Mouse (Mus musculus) layer of hippocampus, adult 9-10 months (tissue): ENCODE data around the gene Prss21.
"Not testable (repeated sequence)": the region's sequence is repeated elsewhere in the genome, so short reads cannot be mapped to it uniquely, and the experiment has no call there.

ENCODE experiments used
- DNase-seq: peaks from one replicate; pipeline ENCODE4 v3.0.0; 2022; ENCODE audit warnings: low spot score

Prss21 gene

DNA sequence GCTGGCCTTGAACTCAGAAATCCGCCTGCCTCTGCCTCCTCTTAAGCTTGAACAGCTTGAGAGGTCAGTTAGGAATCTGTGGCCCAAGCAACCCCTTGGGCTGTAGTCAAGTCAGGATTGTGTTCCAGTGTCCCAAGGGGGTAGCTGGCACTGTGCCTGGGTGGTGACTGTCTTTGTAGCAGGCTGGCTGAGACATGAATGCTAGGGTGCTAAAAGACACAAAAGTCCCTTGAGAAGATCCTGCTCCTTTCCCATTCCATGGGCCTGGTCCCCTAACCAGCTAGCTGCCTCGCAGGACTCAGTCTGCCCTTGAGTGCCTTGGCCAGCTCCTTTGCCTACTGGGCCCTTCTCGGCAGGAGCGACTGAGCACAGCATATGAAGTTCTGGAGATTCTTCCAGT is 4.9 kb upstream of the Prss21 start:
- no peak for DNase-seq

DNA sequence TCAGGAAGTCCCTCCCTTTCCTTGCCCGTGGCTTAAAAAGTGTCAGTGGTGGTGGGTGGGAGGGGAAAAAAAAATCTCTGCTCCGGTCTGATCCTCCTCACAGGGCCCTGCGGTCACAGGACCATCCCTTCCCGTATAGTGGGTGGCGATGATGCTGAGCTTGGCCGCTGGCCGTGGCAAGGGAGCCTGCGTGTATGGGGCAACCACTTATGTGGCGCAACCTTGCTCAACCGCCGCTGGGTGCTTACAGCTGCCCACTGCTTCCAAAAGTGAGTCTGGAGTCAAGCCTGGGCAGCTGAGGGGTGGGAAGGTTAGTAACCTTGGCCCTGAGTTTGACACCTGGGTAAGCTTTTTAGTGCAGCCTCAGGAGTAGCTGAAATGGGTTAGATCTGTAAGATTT is 657 bp downstream of the Prss21 start:
- DNase-seq, result no peak

DNA sequence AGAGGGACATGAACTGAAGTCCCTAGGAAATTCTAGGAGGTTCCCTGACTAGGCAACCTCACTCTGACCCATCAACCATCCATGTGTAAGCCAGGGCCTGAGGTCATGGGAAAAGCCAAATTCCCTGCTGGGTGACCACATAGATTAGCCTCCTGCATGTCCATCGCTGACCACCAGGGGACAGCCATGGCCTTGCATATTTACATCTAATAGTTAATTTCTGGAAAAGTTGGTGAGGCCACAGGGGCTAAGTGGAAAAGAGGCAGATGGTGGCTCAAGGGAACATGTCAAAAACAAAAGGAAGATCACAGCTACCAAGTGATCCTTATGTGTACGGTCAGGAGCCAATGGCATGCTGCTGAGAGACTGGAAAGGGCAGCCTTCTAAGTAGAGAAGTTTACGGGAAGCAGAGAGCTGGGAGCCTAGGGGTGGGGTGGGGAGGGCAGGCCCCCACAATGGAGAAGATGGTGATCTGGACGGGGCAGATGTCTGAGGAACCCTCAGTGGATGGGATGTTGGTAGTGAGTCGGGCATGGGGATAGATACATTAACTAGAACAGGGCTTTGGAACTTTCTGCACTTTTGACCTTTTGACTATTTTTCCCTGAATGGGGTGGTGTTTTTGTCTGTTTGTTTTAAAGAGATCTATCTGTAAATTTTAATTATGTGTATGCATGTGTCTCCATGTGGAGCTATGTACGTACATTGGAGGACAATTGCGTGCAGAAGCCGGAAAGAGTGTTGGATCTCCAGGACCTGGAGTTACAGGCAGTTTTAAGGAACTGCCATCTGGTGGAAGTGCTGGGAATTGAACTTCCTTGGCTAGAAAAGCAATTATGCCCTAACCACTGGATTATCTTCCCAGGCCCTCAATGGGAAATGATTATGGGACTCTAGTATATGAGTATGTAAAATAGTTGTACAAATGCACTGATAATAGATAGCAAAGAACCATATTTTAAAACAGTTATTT is 6.3 kb downstream of the Prss21 start:
- DNase-seq, result peak; percentile 31

DNA sequence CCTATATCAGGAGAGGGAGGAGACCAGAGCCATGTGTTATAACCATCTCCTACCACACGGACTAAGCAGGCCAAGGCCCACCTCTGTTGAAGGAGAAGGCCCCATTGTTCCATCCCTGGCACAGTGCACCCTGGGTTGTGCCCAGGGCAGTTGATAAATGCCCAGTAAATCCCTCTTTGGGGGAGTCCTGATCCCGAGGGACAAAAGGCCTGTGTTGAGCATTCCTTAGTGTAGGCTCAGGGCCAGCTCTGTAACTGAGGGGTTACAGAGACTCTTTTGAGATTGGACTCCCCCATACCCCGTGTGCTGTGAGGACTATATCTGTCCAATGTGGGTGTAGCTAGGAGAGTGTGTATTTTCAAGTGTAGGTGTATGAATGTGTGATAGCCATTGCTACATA is 8.9 kb downstream of the Prss21 start:
- DNase-seq, result no peak

DNA sequence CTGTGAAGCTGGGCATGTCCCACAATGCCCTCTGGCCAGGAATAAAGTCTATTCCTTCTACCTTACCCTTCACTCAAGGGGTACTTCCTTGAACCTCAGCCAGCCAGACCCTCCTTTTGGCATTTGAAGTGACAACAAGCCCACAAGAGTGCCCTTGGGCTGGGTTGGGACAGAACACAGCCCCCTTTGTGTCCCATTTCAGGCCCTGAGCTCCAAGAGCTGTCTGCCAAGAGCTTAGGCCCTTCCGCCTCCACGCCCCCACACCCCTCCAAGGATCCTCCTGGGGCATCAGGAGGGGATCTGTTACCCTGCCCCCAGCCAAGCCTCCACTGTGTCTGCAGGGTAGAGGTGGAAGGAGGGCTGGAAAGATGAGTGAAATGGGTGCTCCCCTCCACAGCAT is 9.3 kb downstream of the Prss21 start:
- DNase-seq, result no peak

DNA sequence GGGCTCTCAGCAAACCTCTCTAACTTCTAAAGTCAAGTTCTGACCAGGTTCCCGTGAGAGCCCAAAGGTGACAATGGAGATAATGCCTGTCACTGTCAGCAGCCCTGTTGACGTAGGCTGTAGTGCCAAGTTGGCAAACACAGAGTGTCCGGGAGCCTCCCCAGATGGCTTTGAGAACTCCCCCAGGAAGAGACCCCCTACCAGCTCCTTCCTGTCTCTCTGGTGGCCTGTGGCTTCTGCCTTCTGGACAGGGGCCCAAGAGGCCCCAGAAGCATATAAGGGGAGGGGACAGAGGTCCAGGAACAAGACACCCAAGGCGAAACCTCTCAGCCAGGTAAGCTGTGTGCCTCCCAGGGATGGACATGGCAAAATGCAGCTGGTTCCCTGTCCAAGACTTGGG is 12.7 kb downstream of the Prss21 start, which contains the start of the genes Dcpp1 and Dcpp2:
Gene Dcpp1, plus strand, starts transcription at position 301 of the 400 bp plus-strand sequence.
Gene Dcpp2, plus strand, starts transcription at position 305 of the 400 bp plus-strand sequence.
- not testable (repeated sequence) for DNase-seq

DNA sequence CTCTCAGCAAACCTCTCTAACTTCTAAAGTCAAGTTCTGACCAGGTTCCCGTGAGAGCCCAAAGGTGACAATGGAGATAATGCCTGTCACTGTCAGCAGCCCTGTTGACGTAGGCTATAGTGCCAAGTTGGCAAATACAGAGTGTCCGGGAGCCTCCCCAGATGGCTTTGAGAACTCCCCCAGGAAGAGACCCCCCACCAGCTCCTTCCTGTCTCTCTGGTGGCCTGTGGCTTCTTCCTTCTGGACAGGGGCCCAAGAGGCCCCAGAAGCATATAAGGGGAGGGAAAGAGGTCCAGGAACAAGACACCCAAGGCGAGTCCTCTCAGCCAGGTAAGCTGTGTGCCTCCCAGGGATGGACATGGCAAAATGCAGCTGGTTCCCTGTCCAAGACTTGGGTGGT is 49.3 kb downstream of the Prss21 start, which contains the start of gene Dcpp3:
Gene Dcpp3, plus strand, starts transcription at position 301 of the 400 bp plus-strand sequence.
- DNase-seq, result not testable (repeated sequence)
